In genomic region chr9:116762395-116763025, GRCm38 (mm10) we compare ENCODE assay signal across 10 mouse cellular contexts.
DNase-seq lines count a peak whose midpoint lies in the region; ATAC-seq and TF ChIP-seq lines count a peak whose summit lies in the region.
"Had no signal": no experiment of that assay in that cellular context is flagged by ENCODE, and none has a peak within 500 bp of the region (broad histone marks: within the 10 kb centered on the region; RNA-seq: fewer than 3 reads in every experiment).

No protein-coding gene starts in this region.

- WGBS in liver, embryonic 11.5 days, result 43% methylated on average over 10 of the region's 10 CpGs

- no peaks in the 10 kb centered on the region for H3K9me3 ChIP-seq in liver, embryonic 11.5 days (ENCODE audit: control insufficient read depth, low read length)

- H3K27ac ChIP-seq in liver, embryonic 11.5 days (ENCODE audit: low read depth, low read length), result no peak overlapping the region

- no peak overlapping the region for H3K4me3 ChIP-seq in liver, embryonic 11.5 days (ENCODE audit: low read depth, low read length)
- H3K4me3 ChIP-seq in myocyte, result no peak overlapping the region

- no peak for TF ChIP-seq POLR2A in myocyte (IDR thresholded peaks at IDR 0.05; ENCODE audit: insufficient read length, low read depth)

- H3K36me3 ChIP-seq in liver, embryonic 11.5 days (ENCODE audit: control insufficient read depth, insufficient read depth, low read length), result no peaks in the 10 kb centered on the region
- no peaks in the 10 kb centered on the region for H3K36me3 ChIP-seq in myocyte (ENCODE audit: control insufficient read depth, insufficient read depth)

- H3K4me2 ChIP-seq in liver, embryonic 11.5 days, result no peak overlapping the region
- H3K4me2 ChIP-seq in myocyte (ENCODE audit: low read depth), result peak overlapping the region; percentile 9

- peak; percentile 16 for DNase-seq in liver
- no peak for DNase-seq in liver, embryonic 11.5 days (ENCODE audit: low spot score)
- DNase-seq in heart, postnatal 4 days, result peak; percentile 14
- DNase-seq in kidney, postnatal 25 days, result peak; percentile 22 to 55
- DNase-seq in Muller cell, postnatal 12 days (ENCODE audit: inconsistent ontology term), result no peak
- no peak for DNase-seq in spleen, postnatal 10 days (ENCODE audit: low spot score in 2 of 2)

- H3K4me1 ChIP-seq in liver, embryonic 11.5 days (replicated peaks; ENCODE audit: control insufficient read depth, insufficient read depth, low read length), result peaks cover 4% of the 10 kb centered on the region; the same call in 1 of the 2 replicates

- no peak overlapping the region for H3ac ChIP-seq in myocyte (ENCODE audit: control insufficient read depth, insufficient read length)

- no peak; the same call in 1 of the 2 replicates for ATAC-seq in liver, embryonic 11.5 days (replicated peaks; ENCODE audit: low FRiP score)
- ATAC-seq in monocyte, adult 5-6 weeks (replicated peaks; ENCODE audit: insufficient number of reproducible peaks, low FRiP score, low TSS enrichment, poor library complexity, severe bottlenecking), result no peak
- ATAC-seq: CD4-positive, CD25-positive, alpha-beta regulatory T cell, adult 4 months; inflammation-experienced regulatory T-cells, adult 6 months had no signal

- no peaks in the 10 kb centered on the region for H3K27me3 ChIP-seq in liver, embryonic 11.5 days (replicated peaks; ENCODE audit: control insufficient read depth, insufficient read depth, low read length)
- no peaks in the 10 kb centered on the region for H3K27me3 ChIP-seq in myocyte (ENCODE audit: control insufficient read depth, insufficient read depth, insufficient read length)

- no peaks in the 10 kb centered on the region for H3K79me2 ChIP-seq in myocyte (ENCODE audit: control insufficient read depth, insufficient read depth)

- no peak overlapping the region for H3K9ac ChIP-seq in liver, embryonic 11.5 days (ENCODE audit: low read depth, low read length)

TF ChIP-seq in myocyte, 11 proteins besides CTCF, POLR2A, EP300 and RAD21:
- no peak for TF ChIP-seq SRF (IDR thresholded peaks at IDR 0.05; ENCODE audit: control insufficient read depth, insufficient read length, low read depth)
- TF ChIP-seq E2F4 (IDR thresholded peaks at IDR 0.05; ENCODE audit: insufficient read depth), result no peak
- TF ChIP-seq CEBPB (IDR thresholded peaks at IDR 0.05; ENCODE audit: insufficient read depth, poor library complexity, severe bottlenecking), result no peak
- TF ChIP-seq REST (IDR thresholded peaks at IDR 0.05; ENCODE audit: insufficient read depth, insufficient read length), result no peak
- no peak for TF ChIP-seq MYOD1 (IDR thresholded peaks at IDR 0.05; ENCODE audit: control insufficient read depth in 1 of 3, insufficient read length in 2 of 3, low read depth in 2 of 3)
- TF ChIP-seq USF1 (IDR thresholded peaks at IDR 0.05; ENCODE audit: low read depth), result no peak
- TF ChIP-seq TCF3 (IDR thresholded peaks at IDR 0.05; ENCODE audit: insufficient read length, low read depth), result no peak
- no peak for TF ChIP-seq POLR2AphosphoS2 (IDR thresholded peaks at IDR 0.05; ENCODE audit: insufficient read length, low read depth)
- no peak for TF ChIP-seq MAX (IDR thresholded peaks at IDR 0.05; ENCODE audit: low read depth)
- no peak for TF ChIP-seq TCF12 (IDR thresholded peaks at IDR 0.05; ENCODE audit: insufficient read depth, poor library complexity, severe bottlenecking)
- TF ChIP-seq MYOG (IDR thresholded peaks at IDR 0.05; ENCODE audit: control insufficient read depth in 1 of 3, insufficient read depth in 1 of 3, insufficient read length in 2 of 3, low read depth in 2 of 3), result no peak

Comparison
In these comparisons a context has a peak if more than half of its experiments do, and no peak if none do; other contexts are left out.
1. DNase-seq: peak in liver (single experiment), heart, postnatal 4 days (single experiment) and kidney, postnatal 25 days (2 of 2); none in liver, embryonic 11.5 days (single experiment), Muller cell, postnatal 12 days (single experiment) and spleen, postnatal 10 days (0 of 2).